In the genomic region with DNA sequence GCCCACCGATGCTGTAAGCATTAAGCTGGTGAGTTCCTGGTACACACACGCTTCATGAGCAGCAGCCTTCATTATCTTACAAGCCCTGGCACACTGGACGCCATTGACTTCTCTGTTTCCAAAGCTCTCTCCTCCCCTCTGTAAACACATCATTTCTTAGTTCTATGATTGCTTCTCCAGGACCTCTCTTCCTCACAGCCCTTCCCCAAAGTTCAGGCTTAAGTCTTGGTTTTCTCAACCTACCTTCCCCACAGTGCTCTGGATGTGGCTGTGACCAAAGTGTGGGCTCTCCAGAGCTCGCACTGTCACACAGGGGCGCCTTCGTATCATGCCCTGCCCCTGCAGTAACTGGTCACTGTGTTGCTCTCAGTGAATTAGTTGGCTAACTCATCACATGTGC, we compare ENCODE assay signal across 8 mouse cellular contexts. TPM values are rescaled to one million over a fixed set of nuclear protein-coding genes. Genes with fewer than 3 reads are reported as not detected.
A peak's percentile ranks its signal among the peaks of the same experiment; 100 is the strongest.
DNase-seq lines count a peak whose midpoint lies in the region; ATAC-seq lines count a peak whose summit lies in the region.

A gene (minus strand): TSS at position 101 of the 400 bp plus-strand sequence.

- H3K27me3 ChIP-seq in intestine, embryonic 14.5 days (replicated peaks; ENCODE audit: control insufficient read depth, insufficient read depth, low read length): no peaks in the 10 kb centered on the region

- H3K4me3 ChIP-seq in intestine, embryonic 14.5 days (ENCODE audit: low read depth, low read length): no peak within 1 kb of the TSS

- H3K4me2 ChIP-seq in intestine, embryonic 14.5 days (ENCODE audit: low read length): no peak within 1 kb of the TSS

- 89% methylated on average over 6 of the region's 6 CpGs for WGBS in intestine, embryonic 14.5 days

- no peak within 1 kb of the TSS for H3K27ac ChIP-seq in intestine, embryonic 14.5 days (ENCODE audit: low read depth)

- no peak within 1 kb of the TSS for H3K9ac ChIP-seq in intestine, embryonic 14.5 days (ENCODE audit: low read length)

- H3K4me1 ChIP-seq in intestine, embryonic 14.5 days (replicated peaks; ENCODE audit: control insufficient read depth, insufficient read depth, low read length): peaks cover 7% of the 10 kb centered on the region

- DNase-seq in heart, adult 11 months: peak; percentile 75
- no peak for DNase-seq in heart, adult 9 months (ENCODE audit: low spot score in 2 of 2)
- no peak for DNase-seq in adrenal gland, postnatal 14 days
- no peak for DNase-seq in gastrocnemius, postnatal 36 days
- no peak for DNase-seq in intestine, embryonic 14.5 days (ENCODE audit: low spot score)
- DNase-seq in adipocyte (ENCODE audit: low spot score): no peak
- no peak for DNase-seq in Muller cell, postnatal 12 days (ENCODE audit: inconsistent ontology term)

- ATAC-seq in intestine, embryonic 14.5 days (replicated peaks; ENCODE audit: low FRiP score, low TSS enrichment, low read depth): no peak
- ATAC-seq in megakaryocyte-erythroid progenitor cell, adult 5-6 weeks (replicated peaks; ENCODE audit: low FRiP score, low TSS enrichment, poor library complexity, severe bottlenecking): no peak

- H3K9me3 ChIP-seq in intestine, embryonic 14.5 days (ENCODE audit: control insufficient read depth, low read length): no peaks in the 10 kb centered on the region

- no peaks in the 10 kb centered on the region for H3K36me3 ChIP-seq in intestine, embryonic 14.5 days (ENCODE audit: control insufficient read depth, insufficient read depth, low read length)

- intact Hi-C loops in gastrocnemius, postnatal 36 days (cut with DNase I): no loop called here

RNA-seq across cellular contexts. Expression of the gene that starts here (rescaled TPM):
- total RNA-seq in adrenal gland, postnatal 14 days (2021): 121 and 122 TPM in 2 replicates
- 100 to 1,000 TPM; 107 to 108 TPM for total RNA-seq in gastrocnemius, postnatal 36 days (2021)
- polyA plus RNA-seq in intestine, embryonic 14.5 days (2014; fragmentation: Nextera tagmentation; extraction: Ambion mirVana): 477 and 510 TPM in 2 replicates
- total RNA-seq in megakaryocyte-erythroid progenitor cell, adult 5-6 weeks (2014; fragmentation: Nextera tagmentation): 14.0 and 15.7 TPM in 2 replicates
- 16.8 and 27.4 TPM in 2 replicates for total RNA-seq in megakaryocyte-erythroid progenitor cell, adult 5-6 weeks (2017)
